Mouse (Mus musculus): ENCODE data around the gene Pparg. TPM values are rescaled to one million over a fixed set of nuclear protein-coding genes. Genes with fewer than 3 reads are reported as not detected.

Gene Pparg
- polyA plus RNA-seq, 1 experiment from 2014 or later = 0.51 TPM

GRCm38 (mm10) chr6:115345013-115345412 is 15.7 kb upstream of the Pparg start:
- DNase-seq (ENCODE audit: low spot score) = no peak
- Histone ChIP-seq H3K4me1 (replicated peaks; ENCODE audit: control insufficient read depth, insufficient read depth, low read length) (no peaks in the 10 kb centered on the region), H3K27ac (no peak overlapping the region), H3K27me3 (ENCODE audit: control insufficient read depth, insufficient read depth, low read length) (no peaks in the 10 kb centered on the region), H3K9me3 (ENCODE audit: control insufficient read depth, low read length) (no peaks in the 10 kb centered on the region), H3K4me2 (replicated peaks) (no peak overlapping the region), H3K4me3 (replicated peaks; ENCODE audit: low read length) (no peak overlapping the region), H3K9ac (no peak overlapping the region), H3K36me3 (replicated peaks; ENCODE audit: control insufficient read depth, insufficient read depth) (no peaks in the 10 kb centered on the region)
- WGBS = 91% methylated on average over 8 of the region's 8 CpGs
- ATAC-seq (ENCODE audit: low FRiP score) = no peak

GRCm38 (mm10) chr6:115349641-115350464 is 10.9 kb upstream of the Pparg start:
- no peak overlapping the region for H3K27ac ChIP-seq
- DNase-seq (ENCODE audit: low spot score) (no peak), ATAC-seq (ENCODE audit: low FRiP score) (no peak)
- no peaks in the 10 kb centered on the region for H3K27me3 ChIP-seq (ENCODE audit: control insufficient read depth, insufficient read depth, low read length)
- no peaks in the 10 kb centered on the region for H3K9me3 ChIP-seq (ENCODE audit: control insufficient read depth, low read length)
- H3K4me2 ChIP-seq (replicated peaks) = no peak overlapping the region
- no peaks in the 10 kb centered on the region for H3K36me3 ChIP-seq (replicated peaks; ENCODE audit: control insufficient read depth, insufficient read depth)
- no peak overlapping the region for H3K9ac ChIP-seq
- H3K4me3 ChIP-seq (replicated peaks; ENCODE audit: low read length) = no peak overlapping the region
- WGBS = 81% methylated on average over 5 of the region's 5 CpGs
- H3K4me1 ChIP-seq (replicated peaks; ENCODE audit: control insufficient read depth, insufficient read depth, low read length) = no peaks in the 10 kb centered on the region

- H3K4me2 ChIP-seq (replicated peaks) = peak overlapping the region; percentile 99
- DNase-seq (ENCODE audit: low spot score) = no peak
- H3K9ac ChIP-seq = peak overlapping the region; percentile 51; the same call in 1 of the 2 replicates
- no peak overlapping the region for H3K27ac ChIP-seq
- 0 out of 2 replicates have a peak, but pooled peaks cover 8% of the 10 kb centered on the region for H3K4me1 ChIP-seq (replicated peaks; ENCODE audit: control insufficient read depth, insufficient read depth, low read length)
- peak overlapping the region; percentile 66 for H3K4me3 ChIP-seq (replicated peaks; ENCODE audit: low read length)
- peak; percentile 68; the same call in 1 of the 2 replicates for ATAC-seq (ENCODE audit: low FRiP score)
- H3K27me3 ChIP-seq (ENCODE audit: control insufficient read depth, insufficient read depth, low read length) = peaks cover 27% of the 10 kb centered on the region
- H3K36me3 ChIP-seq (replicated peaks; ENCODE audit: control insufficient read depth, insufficient read depth) = no peaks in the 10 kb centered on the region
- WGBS = under 1% methylated on average over 48 of the region's 48 CpGs
- H3K9me3 ChIP-seq (ENCODE audit: control insufficient read depth, low read length) = peaks cover 6% of the 10 kb centered on the region; the same call in 1 of the 2 replicates
Measured at GRCm38 (mm10) chr6:115361606-115362462, 1.1 kb downstream of the Pparg start.

GRCm38 (mm10) chr6:115366869-115367610 is 6.3 kb downstream of the Pparg start:
- H3K4me2 ChIP-seq (replicated peaks) = no peak overlapping the region
- no peak overlapping the region for H3K4me3 ChIP-seq (replicated peaks; ENCODE audit: low read length)
- H3K9ac ChIP-seq = no peak overlapping the region
- DNase-seq (ENCODE audit: low spot score) (no peak), ATAC-seq (ENCODE audit: low FRiP score) (no peak)
- no peaks in the 10 kb centered on the region for H3K9me3 ChIP-seq (ENCODE audit: control insufficient read depth, low read length)
- H3K27me3 ChIP-seq (ENCODE audit: control insufficient read depth, insufficient read depth, low read length) = peaks cover 11% of the 10 kb centered on the region
- no peaks in the 10 kb centered on the region for H3K36me3 ChIP-seq (replicated peaks; ENCODE audit: control insufficient read depth, insufficient read depth)
- H3K4me1 ChIP-seq (replicated peaks; ENCODE audit: control insufficient read depth, insufficient read depth, low read length) = no peaks in the 10 kb centered on the region
- no peak overlapping the region for H3K27ac ChIP-seq
- 91% methylated on average over 3 of the region's 3 CpGs for WGBS

- no peaks in the 10 kb centered on the region for H3K9me3 ChIP-seq (ENCODE audit: control insufficient read depth, low read length)
- H3K4me2 ChIP-seq (replicated peaks) = no peak overlapping the region
- no peak overlapping the region for H3K9ac ChIP-seq
- no peak overlapping the region for H3K27ac ChIP-seq
- ATAC-seq (ENCODE audit: low FRiP score) = no peak
- H3K27me3 ChIP-seq (ENCODE audit: control insufficient read depth, insufficient read depth, low read length) = no peaks in the 10 kb centered on the region
- DNase-seq (ENCODE audit: low spot score) = no peak
- no peaks in the 10 kb centered on the region for H3K36me3 ChIP-seq (replicated peaks; ENCODE audit: control insufficient read depth, insufficient read depth)
- 88% methylated on average over 5 of the region's 5 CpGs for WGBS
- no peaks in the 10 kb centered on the region for H3K4me1 ChIP-seq (replicated peaks; ENCODE audit: control insufficient read depth, insufficient read depth, low read length)
- H3K4me3 ChIP-seq (replicated peaks; ENCODE audit: low read length) = no peak overlapping the region
Measured at GRCm38 (mm10) chr6:115374871-115375852, 14.4 kb downstream of the Pparg start.

- Histone ChIP-seq H3K27ac (no peak overlapping the region), H3K9ac (no peak overlapping the region), H3K36me3 (replicated peaks; ENCODE audit: control insufficient read depth, insufficient read depth) (no peaks in the 10 kb centered on the region), H3K4me2 (replicated peaks) (no peak overlapping the region), H3K4me3 (replicated peaks; ENCODE audit: low read length) (no peak overlapping the region), H3K27me3 (ENCODE audit: control insufficient read depth, insufficient read depth, low read length) (no peaks in the 10 kb centered on the region), H3K4me1 (replicated peaks; ENCODE audit: control insufficient read depth, insufficient read depth, low read length) (no peaks in the 10 kb centered on the region), H3K9me3 (ENCODE audit: control insufficient read depth, low read length) (no peaks in the 10 kb centered on the region)
- no peak for DNase-seq (ENCODE audit: low spot score)
- WGBS = 96% methylated on average over 5 of the region's 5 CpGs
- no peak for ATAC-seq (ENCODE audit: low FRiP score)
Measured at GRCm38 (mm10) chr6:115380596-115380995, 19.8 kb downstream of the Pparg start.

- Histone ChIP-seq H3K4me1 (replicated peaks; ENCODE audit: control insufficient read depth, insufficient read depth, low read length) (no peaks in the 10 kb centered on the region), H3K9me3 (ENCODE audit: control insufficient read depth, low read length) (no peaks in the 10 kb centered on the region), H3K27ac (no peak overlapping the region), H3K36me3 (replicated peaks; ENCODE audit: control insufficient read depth, insufficient read depth) (no peaks in the 10 kb centered on the region), H3K4me2 (replicated peaks) (no peak overlapping the region), H3K9ac (no peak overlapping the region), H3K27me3 (ENCODE audit: control insufficient read depth, insufficient read depth, low read length) (no peaks in the 10 kb centered on the region), H3K4me3 (replicated peaks; ENCODE audit: low read length) (no peak overlapping the region)
- DNase-seq (ENCODE audit: low spot score) = no peak
- WGBS = 82% methylated on average over 5 of the region's 5 CpGs
- no peak for ATAC-seq (ENCODE audit: low FRiP score)
Measured at GRCm38 (mm10) chr6:115382712-115383111, 22.0 kb downstream of the Pparg start.

- no peak for ATAC-seq (ENCODE audit: low FRiP score)
- no peaks in the 10 kb centered on the region for H3K27me3 ChIP-seq (ENCODE audit: control insufficient read depth, insufficient read depth, low read length)
- no peak overlapping the region for H3K4me2 ChIP-seq (replicated peaks)
- 67% methylated on average over 4 of the region's 4 CpGs for WGBS
- no peak overlapping the region for H3K4me3 ChIP-seq (replicated peaks; ENCODE audit: low read length)
- H3K36me3 ChIP-seq (replicated peaks; ENCODE audit: control insufficient read depth, insufficient read depth) = no peaks in the 10 kb centered on the region
- H3K4me1 ChIP-seq (replicated peaks; ENCODE audit: control insufficient read depth, insufficient read depth, low read length) = no peaks in the 10 kb centered on the region
- DNase-seq (ENCODE audit: low spot score) = no peak
- no peak overlapping the region for H3K9ac ChIP-seq
- H3K27ac ChIP-seq = no peak overlapping the region
- H3K9me3 ChIP-seq (ENCODE audit: control insufficient read depth, low read length) = no peaks in the 10 kb centered on the region
Measured at GRCm38 (mm10) chr6:115389945-115390540, 29.3 kb downstream of the Pparg start.
